Mouse (Mus musculus) adrenal gland, adult 8-10 months (tissue): ENCODE data around the gene Olfr201. TPM values are rescaled to one million over a fixed set of nuclear protein-coding genes. Genes with fewer than 3 reads are reported as not detected.
"Not testable (repeated sequence)": the region's sequence is repeated elsewhere in the genome, so short reads cannot be mapped to it uniquely, and the experiment has no call there.

Experiments
- DNase-seq: peaks from one replicate; pipeline ENCODE4 v3.0.0; 2022
- total RNA-seq, 4 experiments: library from RNA; stranded (reverse); gene quantifications; 2 replicates each; pipeline ENCODE4 v1.2.4; 2022

The Olfr201 gene
- not detected for total RNA-seq

DNA sequence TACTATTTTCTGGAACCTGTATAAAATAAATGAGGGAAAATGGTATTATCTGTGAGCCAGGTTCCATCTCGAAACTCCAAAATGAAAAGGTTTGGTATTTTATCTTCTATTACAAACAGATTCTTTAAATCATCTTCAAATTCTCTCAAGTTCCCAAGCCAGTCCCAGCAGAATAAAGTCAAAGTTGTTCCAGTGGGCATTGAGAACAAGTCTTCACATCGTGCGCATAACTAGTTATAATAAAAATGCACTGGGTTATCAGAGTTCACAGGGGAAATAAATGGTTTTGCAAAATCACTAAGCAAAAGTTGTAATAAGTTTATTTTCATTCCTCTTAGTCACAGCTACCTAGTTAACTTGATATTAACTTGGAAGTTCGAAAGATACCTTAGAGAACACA is at the start of gene Olfr201:
Gene Olfr201, minus strand, starts transcription at position 101 of the 400 bp plus-strand sequence.
- not testable (repeated sequence) for DNase-seq

DNA sequence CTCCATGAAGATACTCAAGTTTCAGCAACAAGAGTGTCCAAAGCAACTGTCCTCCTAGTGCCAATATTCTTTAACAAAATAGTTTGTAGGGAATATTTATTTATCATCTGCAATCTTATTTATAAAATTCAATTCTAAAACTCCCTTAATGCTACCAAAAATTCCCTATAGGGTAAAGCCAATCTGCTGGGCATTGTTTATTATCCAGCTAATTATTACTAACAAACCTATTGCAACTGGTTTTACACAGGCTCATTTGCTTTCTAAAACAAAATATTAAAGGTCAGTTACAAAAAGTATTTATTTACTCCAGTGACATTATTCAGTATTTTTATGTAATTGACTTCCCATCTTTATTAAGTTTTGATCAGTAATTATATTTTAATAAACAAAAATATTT is 45.7 kb upstream of the Olfr201 start, which contains the start of gene Olfr204:
Gene Olfr204, minus strand, starts transcription at position 101 of the 400 bp plus-strand sequence.
- DNase-seq: no peak

DNA sequence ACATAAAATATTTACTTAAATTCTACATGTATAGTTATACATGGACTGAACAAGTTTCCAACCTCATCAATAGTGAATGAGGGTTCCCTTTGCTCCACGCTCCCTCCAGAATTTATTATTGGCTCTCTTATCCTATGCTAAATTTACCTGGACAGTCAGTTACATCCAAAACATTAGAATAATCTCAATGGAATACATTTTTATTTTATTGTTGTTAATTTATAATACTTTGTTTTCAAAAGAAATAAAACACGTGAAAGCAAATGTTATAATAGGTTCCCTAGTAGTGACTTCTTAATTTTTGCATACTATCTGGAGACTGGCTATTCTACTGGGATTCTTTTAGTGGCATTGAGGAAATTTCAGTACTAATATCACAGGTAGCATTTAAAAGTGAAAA is 26.1 kb upstream of the Olfr201 start, which contains the start of gene Olfr203:
Gene Olfr203, plus strand, starts transcription at position 301 of the 400 bp plus-strand sequence.
- DNase-seq: no peak

DNA sequence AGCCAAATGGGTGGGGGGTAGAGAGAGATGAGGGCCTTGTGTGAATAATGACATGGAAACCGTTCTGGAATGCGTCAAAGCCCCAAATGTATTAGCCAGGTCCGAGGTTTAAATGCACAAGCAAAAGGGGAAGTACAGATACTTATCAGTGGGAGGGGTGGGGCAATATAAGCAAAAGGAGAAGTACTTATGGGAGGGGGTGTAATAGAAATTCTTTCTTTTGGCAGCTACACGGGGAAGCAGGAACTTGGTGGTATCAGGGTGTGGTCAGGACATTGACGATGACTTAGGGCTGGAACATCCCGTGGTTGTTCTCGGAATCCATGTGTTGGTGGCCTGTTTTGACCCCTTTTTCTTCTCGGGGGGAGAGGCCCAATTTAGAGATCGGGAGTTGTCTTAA is 15.1 kb upstream of the Olfr201 start:
- not testable (repeated sequence) for DNase-seq

DNA sequence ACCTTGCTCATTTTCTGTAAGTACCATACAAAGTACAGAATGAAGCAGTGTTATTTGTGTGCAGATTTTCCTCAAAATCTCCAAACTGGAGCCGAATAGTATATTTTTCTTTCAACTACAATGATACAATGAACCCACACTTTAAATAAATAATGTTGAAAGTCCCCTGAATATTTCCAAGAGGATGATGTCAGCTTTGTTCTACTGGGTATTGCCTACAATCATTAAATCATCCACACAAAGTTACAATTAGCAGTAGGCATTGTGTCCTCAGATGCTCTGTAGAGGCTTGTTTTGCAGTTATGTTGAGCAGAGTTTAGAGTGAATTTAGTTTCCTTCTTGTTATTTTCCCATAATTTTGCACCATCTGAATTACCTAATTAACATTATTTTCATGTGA is 14.3 kb upstream of the Olfr201 start, which contains the start of gene Olfr202:
Gene Olfr202, minus strand, starts transcription at position 101 of the 400 bp plus-strand sequence.
- no peak for DNase-seq

DNA sequence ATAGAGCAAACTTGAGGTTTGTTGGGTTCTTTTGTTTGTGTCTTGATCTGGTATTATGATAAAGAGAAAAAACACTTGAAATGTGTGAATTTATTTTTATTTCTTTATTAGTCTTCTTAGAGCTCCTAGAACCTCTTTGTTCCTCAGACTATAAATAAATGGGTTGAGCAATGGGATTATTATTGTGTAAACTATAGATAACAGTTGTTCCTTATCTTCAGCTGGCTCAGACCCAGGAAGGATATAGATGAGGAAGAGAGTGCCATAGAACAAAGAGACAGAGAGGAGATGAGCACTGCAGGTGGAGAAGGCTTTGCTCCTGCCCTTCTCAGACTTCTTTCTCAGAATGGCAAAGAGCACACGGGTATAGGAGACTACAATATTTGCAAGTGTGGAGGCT is 11.0 kb upstream of the Olfr201 start:
- no peak for DNase-seq

DNA sequence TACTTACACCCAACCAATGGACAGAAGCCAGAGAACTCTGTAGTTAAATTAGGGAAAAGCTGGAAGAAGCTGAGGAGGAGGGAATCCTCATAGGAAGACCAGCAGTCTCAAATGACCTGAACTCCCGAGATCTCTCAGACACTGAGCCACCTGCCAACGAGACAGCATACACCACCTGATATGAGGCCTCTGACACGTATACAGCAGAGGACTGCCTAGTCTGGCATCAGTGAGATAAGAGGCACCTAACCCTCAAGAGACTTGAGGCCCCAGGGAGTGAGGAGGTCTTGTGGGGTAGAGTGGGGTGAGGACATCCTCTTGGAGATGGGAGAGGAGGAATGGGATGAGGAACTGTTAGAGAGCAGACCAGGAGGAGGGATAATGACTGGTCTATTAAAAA is 8.1 kb upstream of the Olfr201 start:
- DNase-seq: no peak

DNA sequence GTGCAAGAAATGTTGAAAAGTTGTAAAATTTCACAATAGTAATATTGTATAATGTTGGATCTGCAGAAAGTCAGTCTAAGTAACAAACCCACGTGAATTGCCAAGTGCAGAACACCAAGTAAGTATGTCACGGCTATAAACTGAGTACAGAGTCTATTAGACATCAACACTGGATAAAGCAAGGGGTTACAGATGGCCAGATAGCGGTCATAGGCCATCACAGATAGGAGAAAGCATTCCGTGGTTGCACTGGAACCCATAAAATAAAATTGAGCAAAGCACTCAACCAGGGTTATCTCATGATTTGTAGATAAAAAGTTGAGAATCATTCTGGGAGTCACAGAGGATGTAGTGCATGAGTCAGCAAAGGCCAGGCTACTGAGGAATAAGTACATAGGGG is 3.3 kb downstream of the Olfr201 start:
- not testable (repeated sequence) for DNase-seq

DNA sequence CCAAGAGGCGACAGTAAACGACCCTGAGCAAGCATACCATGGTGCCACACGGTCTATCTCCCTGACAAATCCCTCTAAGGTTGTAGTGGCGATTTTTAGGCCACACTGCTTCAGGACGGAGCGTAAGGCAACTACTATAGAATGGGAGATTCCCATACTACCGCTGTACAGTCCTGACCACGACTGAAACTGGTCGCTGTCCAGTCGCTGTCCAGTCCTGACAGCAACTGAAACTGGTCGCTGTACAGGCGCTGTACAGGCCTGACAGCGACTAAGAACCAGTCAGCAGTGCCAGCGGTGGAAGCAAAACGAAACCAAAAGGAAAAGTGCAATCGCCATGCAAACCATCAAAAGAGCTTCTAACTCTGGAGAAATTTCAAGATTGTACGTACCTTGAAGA is 22.7 kb downstream of the Olfr201 start:
- DNase-seq: no peak

DNA sequence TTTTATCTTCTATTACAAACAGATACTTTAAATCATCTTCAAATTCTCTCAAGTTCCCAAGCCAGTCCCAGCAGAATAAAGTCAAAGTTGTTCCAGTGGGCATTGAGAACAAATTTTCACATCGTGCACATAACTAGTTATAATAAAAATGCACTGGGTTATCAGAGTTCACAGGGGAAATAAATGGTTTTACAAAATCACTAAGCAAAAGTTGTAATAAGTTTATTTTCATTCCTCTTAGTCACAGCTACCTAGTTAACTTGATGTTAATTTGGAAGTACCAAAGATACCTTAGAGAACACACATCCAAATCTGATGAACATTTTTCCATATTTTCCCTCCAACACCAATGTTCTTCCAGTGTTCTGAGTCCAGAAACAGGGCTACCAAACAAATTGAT is 52.8 kb downstream of the Olfr201 start, which contains the start of gene Olfr199:
Gene Olfr199, minus strand, starts transcription at position 101 of the 400 bp plus-strand sequence.
- not testable (repeated sequence) for DNase-seq

DNA sequence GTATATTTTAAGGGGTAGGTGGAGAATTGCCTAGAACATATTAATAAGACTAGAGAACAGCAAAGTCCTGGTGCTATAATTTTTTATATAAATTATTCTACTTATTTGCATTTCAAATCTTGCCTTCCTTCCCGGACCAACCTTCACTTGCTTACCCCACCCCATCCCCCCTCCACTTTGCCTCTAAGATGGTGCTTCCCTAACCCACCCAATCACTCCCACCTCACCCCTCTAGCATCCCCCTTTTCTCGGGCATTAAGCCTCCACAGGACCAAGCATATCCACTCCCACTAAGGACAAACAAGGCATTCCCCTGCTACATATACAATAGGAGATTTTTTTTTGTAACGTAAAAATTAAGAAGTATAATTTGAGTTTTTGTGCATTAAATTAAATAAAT is 54.6 kb downstream of the Olfr201 start:
- not testable (repeated sequence) for DNase-seq

Other genes with a start within 250 kb of the Olfr201 start
- not detected for gene Olfr186, start 242.3 kb downstream of the Olfr201 start, total RNA-seq
- not detected for gene Olfr187, start 232.9 kb downstream of the Olfr201 start, total RNA-seq
- not detected for gene Olfr190, start 194.6 kb downstream of the Olfr201 start, total RNA-seq
- not detected for gene Olfr191, start 182.8 kb downstream of the Olfr201 start, total RNA-seq
- not detected for gene Olfr193, start 160.8 kb downstream of the Olfr201 start, total RNA-seq
- not detected for gene Olfr194, start 151.6 kb downstream of the Olfr201 start, total RNA-seq
- not detected for gene Olfr195, start 125.6 kb downstream of the Olfr201 start, total RNA-seq
- gene Olfr196, start 102.2 kb downstream of the Olfr201 start, total RNA-seq: not detected
- not detected for gene Olfr198, start 69.1 kb downstream of the Olfr201 start, total RNA-seq
- not detected for gene Olfr199, start 52.9 kb downstream of the Olfr201 start, total RNA-seq
- gene Olfr202, start 14.2 kb upstream of the Olfr201 start, total RNA-seq: not detected
- not detected for gene Olfr203, start 26.2 kb upstream of the Olfr201 start, total RNA-seq
- gene Olfr204, start 45.6 kb upstream of the Olfr201 start, total RNA-seq: not detected
- gene Olfr205, start 58.5 kb upstream of the Olfr201 start, total RNA-seq: not detected
- not detected for gene Olfr206, start 76.6 kb upstream of the Olfr201 start, total RNA-seq
- not detected for gene Olfr209, start 91.4 kb upstream of the Olfr201 start, total RNA-seq
- gene Gabrr3, start 134.7 kb upstream of the Olfr201 start, total RNA-seq: not detected
- 10 to 100 TPM; 24.6 to 28.2 (median 26.8) TPM for gene Riox2, start 199.1 kb upstream of the Olfr201 start, total RNA-seq